Mouse (Mus musculus) olfactory bulb, adult 2 months (tissue): ENCODE measurements around the gene Nedd4.

Source experiments
- CTCF ChIP-seq: fragments of 200-500 bp; IDR thresholded peaks from 2 replicates; pipeline ENCODE4 v1.5.1; 2012; ENCODE audit warnings: low read depth, mild to moderate bottlenecking, low read length, moderate library complexity; ENCODE audit not compliant: insufficient read depth
- POLR2A ChIP-seq: fragments of 200-500 bp; IDR thresholded peaks from 2 replicates; pipeline ENCODE4 v1.6.1; 2012; ENCODE audit warnings: mild to moderate bottlenecking, low read depth, low read length, moderate library complexity; ENCODE audit not compliant: insufficient read depth

DNA sequence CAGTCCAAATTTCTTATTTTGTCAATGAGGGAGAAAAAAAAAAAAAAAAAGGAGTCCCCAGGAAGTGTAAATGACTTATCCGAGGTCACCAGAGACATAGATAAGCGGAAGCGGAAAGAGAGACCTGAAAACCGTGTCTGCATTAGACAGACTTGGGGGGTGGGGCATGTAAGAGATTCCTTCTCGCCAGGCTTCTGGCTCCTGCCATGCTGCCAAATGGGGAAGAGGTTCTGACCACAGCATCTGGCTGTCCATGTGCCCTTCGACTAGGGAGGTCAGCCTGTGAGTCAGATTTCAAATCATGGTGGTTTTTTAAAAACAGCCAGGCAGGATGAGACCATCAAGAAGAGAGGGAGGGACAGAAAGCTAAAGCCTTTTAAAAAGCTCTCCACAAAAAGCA is 129.5 kb downstream of the Nedd4 start:
- no peak for TF ChIP-seq POLR2A
- no peak for TF ChIP-seq CTCF
